Mouse (Mus musculus) midbrain, embryonic 15.5 days (tissue): ENCODE measurements around the gene Pik3r3. TPM values are rescaled to one million over a fixed set of nuclear protein-coding genes. Genes with fewer than 3 reads are reported as not detected.
A peak's percentile ranks its signal among the peaks of the same experiment; 100 is the strongest.

Source experiments
- ATAC-seq: fragments of 200-750 bp; cut with Nextera tagmentation; replicated peaks from 2 replicates; pipeline ENCODE4 v1.8.0; 2017; ENCODE audit warnings: moderate TSS enrichment
- H3K27ac ChIP-seq: fragments of 300-500 bp; sonication (generic); 2 replicates; pipeline ENCODE4 v1.5.1; 2015; ENCODE audit warnings: mild to moderate bottlenecking, inconsistent platforms
- H3K27me3 ChIP-seq: fragments of 300-500 bp; sonication (generic); replicated peaks from 2 replicates; pipeline ENCODE4 v1.6.1; 2015; ENCODE audit warnings: inconsistent platforms
- H3K36me3 ChIP-seq: fragments of 300-500 bp; sonication (generic); replicated peaks from 2 replicates; pipeline ENCODE4 v1.6.1; 2015; ENCODE audit warnings: inconsistent platforms
- H3K4me1 ChIP-seq: fragments of 300-500 bp; sonication (generic); 2 replicates; pipeline ENCODE4 v1.6.1; 2015; ENCODE audit warnings: inconsistent platforms
- H3K4me2 ChIP-seq: fragments of 300-500 bp; sonication (generic); 2 replicates; pipeline ENCODE4 v1.6.1; 2015; ENCODE audit warnings: inconsistent platforms, mild to moderate bottlenecking, moderate library complexity
- H3K4me3 ChIP-seq: fragments of 300-500 bp; sonication (generic); 2 replicates; pipeline ENCODE4 v1.5.1; 2015; ENCODE audit warnings: mild to moderate bottlenecking, inconsistent platforms
- H3K9ac ChIP-seq: fragments of 300-500 bp; sonication (generic); 2 replicates; pipeline ENCODE4 v1.6.1; 2015; ENCODE audit warnings: mild to moderate bottlenecking, inconsistent platforms
- H3K9me3 ChIP-seq: fragments of 300-500 bp; sonication (generic); 2 replicates; pipeline ENCODE4 v1.6.1; 2016; ENCODE audit warnings: inconsistent platforms
- WGBS: fragments of 180-500 bp; shearing (Covaris S2); methylation state at CpG from one replicate; pipeline ENCODE4 v1.1.7; 2015; ENCODE audit warnings: mixed read lengths; 5-methylcytosine and 5-hydroxymethylcytosine counted together
- polyA plus RNA-seq: library from polyadenylated mRNA; unstranded; fragments of >200 nt; fragmentation: Nextera tagmentation; extraction: Ambion mirVana; gene quantifications from 2 replicates; pipeline ENCODE4 v1.2.1, GENCODE M21; 2015

Gene Pik3r3
- polyA plus RNA-seq = 81.1 and 89.7 TPM in 2 replicates

DNA sequence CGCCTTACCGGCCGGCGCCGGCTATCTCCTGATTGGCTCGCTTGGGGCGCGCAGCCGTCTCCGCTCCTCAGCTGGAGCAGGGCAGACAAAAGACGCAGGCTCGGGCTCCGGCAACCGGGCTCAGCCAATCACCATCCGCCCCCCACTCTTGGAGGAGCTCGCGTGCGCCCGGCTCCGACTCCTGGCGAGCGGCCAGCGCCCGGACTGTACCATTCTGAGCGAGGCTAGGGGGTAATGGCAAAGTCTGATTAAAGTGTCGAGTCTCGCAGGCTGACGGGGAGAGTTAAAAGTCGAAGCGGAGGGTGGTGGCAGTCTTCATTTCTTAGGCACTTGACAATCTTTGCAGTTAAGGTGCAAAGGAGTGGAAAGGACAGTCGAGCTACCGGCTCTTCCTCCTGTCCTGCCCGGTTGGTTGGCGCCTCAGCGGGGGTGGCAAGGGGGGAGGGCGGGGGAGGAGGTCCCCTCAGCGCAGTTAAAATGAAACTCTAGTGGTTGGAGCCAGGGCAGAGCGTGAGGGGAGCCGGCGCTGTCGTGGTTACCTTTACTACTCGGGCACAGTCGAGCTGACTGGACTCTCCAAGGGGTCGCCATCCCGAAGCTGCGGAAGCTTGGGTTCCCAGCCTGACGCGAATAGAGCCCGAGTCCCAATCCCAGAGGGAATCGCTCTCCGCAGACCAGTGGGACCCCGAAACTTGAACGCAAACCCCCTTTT, at the start of gene Pik3r3:
Gene Pik3r3, plus strand, starts transcription at position 479 of the 712 bp plus-strand sequence.
- peak within 1 kb of the TSS; percentile 100 for H3K27ac ChIP-seq
- no peaks in the 10 kb centered on the region for H3K36me3 ChIP-seq
- peak within 1 kb of the TSS; percentile 88 for H3K4me3 ChIP-seq
- WGBS = under 1% methylated on average over 52 of the region's 53 CpGs
- ATAC-seq = peak; percentile 99
- peak within 1 kb of the TSS; percentile 95 for H3K9ac ChIP-seq
- H3K27me3 ChIP-seq = no peaks in the 10 kb centered on the region
- H3K4me1 ChIP-seq = peaks cover 11% of the 10 kb centered on the region
- no peaks in the 10 kb centered on the region for H3K9me3 ChIP-seq
- H3K4me2 ChIP-seq = peak within 1 kb of the TSS; percentile 59

DNA sequence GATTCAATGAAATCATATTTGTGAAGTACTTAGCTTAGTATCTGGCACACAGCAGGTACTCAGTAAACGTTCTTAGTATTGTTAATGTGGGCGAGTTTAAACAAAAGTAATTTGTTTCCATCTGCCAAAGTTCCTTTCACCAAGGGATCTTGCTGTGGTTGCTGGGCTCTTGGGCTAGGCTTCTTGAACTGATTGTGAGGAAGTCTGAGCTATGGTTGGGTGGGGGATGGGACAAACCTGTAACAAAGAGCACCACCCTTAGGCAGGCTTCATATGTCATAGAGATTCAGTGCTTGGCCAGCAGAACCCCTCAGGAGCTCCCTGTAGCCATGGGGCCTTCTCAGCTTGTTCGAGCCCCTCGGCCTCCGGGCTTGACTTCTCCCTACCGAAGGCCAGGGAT, 48.3 kb upstream of the Pik3r3 start, which contains the start of the genes 1700042G07Rik and Gm49337:
Gene 1700042G07Rik, plus strand, starts transcription at position 301 of the 400 bp plus-strand sequence.
Gene Gm49337, plus strand, starts transcription at position 313 of the 400 bp plus-strand sequence.
- Histone ChIP-seq H3K36me3 (no peaks in the 10 kb centered on the region), H3K4me2 (no peak within 1 kb of the TSS), H3K27ac (no peak within 1 kb of the TSS), H3K27me3 (no peaks in the 10 kb centered on the region), H3K9me3 (no peaks in the 10 kb centered on the region), H3K4me1 (peaks cover 18% of the 10 kb centered on the region), H3K4me3 (no peak within 1 kb of the TSS), H3K9ac (no peak within 1 kb of the TSS)
- WGBS = 87% methylated on average over 6 of the region's 6 CpGs
- ATAC-seq = no peak

GRCm38 (mm10) chr4:116173752-116174151, 47.7 kb upstream of the Pik3r3 start:
- ATAC-seq = no peak
- no peaks in the 10 kb centered on the region for H3K9me3 ChIP-seq
- no peak overlapping the region for H3K4me3 ChIP-seq
- no peak overlapping the region for H3K4me2 ChIP-seq
- 97% methylated on average over 4 of the region's 4 CpGs for WGBS
- H3K36me3 ChIP-seq = no peaks in the 10 kb centered on the region
- H3K27ac ChIP-seq = no peak overlapping the region
- H3K27me3 ChIP-seq = no peaks in the 10 kb centered on the region
- H3K9ac ChIP-seq = no peak overlapping the region
- H3K4me1 ChIP-seq = peaks cover 18% of the 10 kb centered on the region

DNA sequence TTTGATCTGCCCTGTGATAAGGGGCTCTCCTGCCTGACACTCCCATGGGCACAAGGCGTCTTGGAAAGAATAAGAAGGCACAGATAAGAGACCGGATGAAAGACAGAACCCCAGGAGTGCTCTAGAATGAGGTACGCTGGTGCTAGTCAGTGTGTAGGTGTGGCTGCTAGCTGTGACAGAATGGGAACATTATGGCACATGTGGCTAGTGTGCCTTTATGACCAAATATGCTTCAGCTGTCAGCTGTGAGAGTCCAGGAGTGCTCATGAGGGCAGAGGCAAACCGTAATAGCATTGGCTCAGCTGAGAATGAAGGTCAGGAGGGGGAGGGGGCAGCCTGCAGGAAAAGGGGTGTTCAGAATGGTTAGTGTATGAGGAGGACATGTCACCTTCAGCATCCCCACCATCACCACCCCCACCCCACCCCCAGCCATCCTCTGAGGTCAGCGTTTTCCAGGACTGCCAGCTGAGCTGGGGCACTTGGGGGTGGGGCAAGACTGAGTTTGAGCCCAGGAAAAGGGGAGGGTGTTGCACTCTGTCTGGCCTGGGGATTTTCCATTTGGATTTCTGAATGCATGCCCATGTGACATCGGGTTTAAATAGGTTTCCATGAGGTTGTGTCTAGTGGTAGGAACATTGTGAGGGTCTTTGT, 46.8 kb upstream of the Pik3r3 start:
- 40% methylated on average over 6 of the region's 6 CpGs for WGBS
- no peak overlapping the region for H3K27ac ChIP-seq
- ATAC-seq = no peak

DNA sequence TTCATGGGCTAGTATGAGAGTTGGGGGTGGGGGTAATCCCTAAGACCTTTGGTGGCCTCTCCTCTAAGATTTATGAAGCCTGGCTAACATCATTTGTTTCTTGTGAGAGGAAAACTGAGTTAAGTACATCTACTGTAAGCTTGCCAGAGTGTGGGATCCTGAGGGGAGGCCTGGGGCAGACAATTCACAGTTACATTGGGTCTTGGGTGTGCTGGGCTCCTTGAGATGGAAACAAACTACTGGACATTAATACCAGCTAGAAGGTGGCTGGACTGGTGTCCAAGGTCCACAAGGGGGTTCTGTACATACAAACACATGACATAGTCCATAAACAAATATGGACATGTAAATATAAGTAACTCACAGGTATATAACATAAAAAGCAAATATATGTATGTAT, 46.3 kb upstream of the Pik3r3 start:
- H3K4me1 ChIP-seq = peaks cover 18% of the 10 kb centered on the region
- no peaks in the 10 kb centered on the region for H3K9me3 ChIP-seq
- no peak overlapping the region for H3K27ac ChIP-seq
- no peak overlapping the region for H3K4me3 ChIP-seq
- no peak overlapping the region for H3K9ac ChIP-seq
- no peaks in the 10 kb centered on the region for H3K36me3 ChIP-seq
- no peaks in the 10 kb centered on the region for H3K27me3 ChIP-seq
- no peak for ATAC-seq
- no peak overlapping the region for H3K4me2 ChIP-seq

More for the DNA sequence above, 46.8 kb upstream of the Pik3r3 start:
- no peak overlapping the region for H3K9ac ChIP-seq
- H3K4me3 ChIP-seq = no peak overlapping the region
- no peaks in the 10 kb centered on the region for H3K27me3 ChIP-seq
- peaks cover 18% of the 10 kb centered on the region for H3K4me1 ChIP-seq
- no peaks in the 10 kb centered on the region for H3K9me3 ChIP-seq
- no peaks in the 10 kb centered on the region for H3K36me3 ChIP-seq
- no peak overlapping the region for H3K4me2 ChIP-seq

DNA sequence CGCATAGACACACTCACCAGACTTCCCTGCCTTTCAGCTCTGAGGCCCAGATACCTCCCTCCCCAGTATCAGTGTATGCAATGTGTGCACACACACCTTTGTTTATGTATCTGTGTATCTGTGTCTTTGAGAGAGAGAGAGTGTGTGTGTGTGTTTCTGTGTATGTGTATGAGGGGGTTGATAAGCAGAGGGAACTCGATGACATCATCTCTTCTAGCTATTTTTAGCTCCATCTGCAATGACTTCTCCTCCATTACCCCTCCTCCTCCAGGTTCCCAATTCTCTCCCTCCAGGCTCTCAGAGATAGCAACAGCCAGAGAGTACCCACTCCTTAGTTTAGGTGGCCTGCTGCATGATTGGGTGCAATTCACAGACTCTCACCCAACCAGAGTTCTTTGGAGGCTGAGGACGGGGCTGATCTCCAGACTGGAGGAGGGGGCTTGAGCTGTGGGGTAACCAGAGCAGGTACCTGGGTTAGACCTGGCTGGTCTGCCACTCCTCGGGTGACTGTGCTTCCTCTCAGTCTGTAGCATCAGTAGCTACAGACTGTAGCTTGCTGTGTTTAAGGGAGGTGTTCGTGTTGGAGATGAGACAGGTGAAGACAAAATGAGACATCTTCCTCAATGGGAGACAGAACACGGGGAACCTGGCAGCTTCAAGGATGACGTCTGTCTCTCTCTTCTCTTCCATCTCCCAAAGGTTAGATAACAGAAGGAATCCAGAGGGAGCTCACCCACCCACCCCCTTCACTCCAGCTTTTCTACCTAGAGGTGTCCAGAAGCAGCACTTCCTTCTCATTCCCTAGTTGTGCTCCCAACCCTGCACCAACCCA, 45.5 kb upstream of the Pik3r3 start:
- Histone ChIP-seq H3K9me3 (no peaks in the 10 kb centered on the region), H3K9ac (no peak overlapping the region), H3K27ac (peak overlapping the region; percentile 26; the same call in 1 of the 2 replicates), H3K27me3 (no peaks in the 10 kb centered on the region), H3K4me3 (no peak overlapping the region), H3K4me1 (peaks cover 18% of the 10 kb centered on the region), H3K36me3 (no peaks in the 10 kb centered on the region), H3K4me2 (peak overlapping the region; percentile 31; the same call in 1 of the 2 replicates)
- ATAC-seq = peak; percentile 57
- WGBS = 74% methylated on average over 7 of the region's 7 CpGs

DNA sequence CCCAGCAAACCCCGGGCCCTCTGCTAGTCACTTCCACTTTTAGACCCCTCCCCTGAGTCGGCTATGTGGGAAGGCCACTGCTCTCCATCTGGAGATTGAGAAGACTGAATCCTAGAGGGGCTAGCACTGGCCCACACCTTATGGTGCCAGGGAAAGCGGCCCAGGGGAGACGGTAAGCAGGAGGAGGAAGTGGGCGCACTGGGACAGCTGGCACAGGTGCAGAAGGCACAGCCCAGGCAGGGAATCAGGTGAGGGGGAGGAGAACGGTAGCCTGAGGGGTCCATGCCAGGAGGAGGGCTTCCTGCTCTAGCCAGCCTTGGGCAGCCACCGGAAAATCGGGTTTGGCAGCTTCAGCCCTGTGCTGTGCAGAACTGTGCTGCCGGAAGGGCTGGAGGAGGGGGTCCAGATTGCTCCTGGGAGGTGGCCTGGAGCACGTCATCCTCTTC, 44.9 kb upstream of the Pik3r3 start:
- Histone ChIP-seq H3K9me3 (no peaks in the 10 kb centered on the region), H3K4me1 (peaks cover 18% of the 10 kb centered on the region), H3K36me3 (no peaks in the 10 kb centered on the region), H3K27me3 (no peaks in the 10 kb centered on the region), H3K4me3 (no peak overlapping the region), H3K27ac (0 out of 2 replicates have a peak overlapping the region, but pooled peaks have one; percentile 10), H3K4me2 (peak overlapping the region; percentile 31), H3K9ac (no peak overlapping the region)
- WGBS = 23% methylated on average over 9 of the region's 10 CpGs
- peak; percentile 80 for ATAC-seq

DNA sequence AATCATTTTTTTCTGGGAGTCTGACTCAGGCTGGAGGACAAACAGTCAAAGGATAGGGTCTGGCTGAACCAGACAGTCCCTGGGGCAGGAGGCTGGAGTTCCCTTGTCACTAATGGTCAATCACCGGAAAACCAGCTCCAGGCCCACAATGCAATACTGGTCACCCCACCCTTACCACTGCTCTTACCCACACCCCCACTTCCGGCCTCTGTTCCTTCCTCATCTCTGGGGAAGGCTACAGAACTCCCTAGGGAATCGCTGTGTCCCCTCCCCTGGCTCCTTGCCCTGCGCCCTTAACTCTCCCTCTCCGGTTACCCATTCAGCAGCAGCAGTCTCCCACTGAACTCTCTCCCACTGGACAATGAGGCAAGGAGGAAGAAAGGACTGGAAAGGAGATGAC, 44.3 kb upstream of the Pik3r3 start:
- Histone ChIP-seq H3K9ac (no peak overlapping the region), H3K36me3 (no peaks in the 10 kb centered on the region), H3K27ac (no peak overlapping the region), H3K27me3 (no peaks in the 10 kb centered on the region), H3K4me1 (peaks cover 18% of the 10 kb centered on the region), H3K9me3 (no peaks in the 10 kb centered on the region), H3K4me3 (no peak overlapping the region), H3K4me2 (peak overlapping the region; percentile 31; the same call in 1 of the 2 replicates)
- 26% methylated on average over 5 of the region's 5 CpGs for WGBS
- ATAC-seq = no peak

GRCm38 (mm10) chr4:116182079-116182478, 39.3 kb upstream of the Pik3r3 start:
- no peak for ATAC-seq
- 31% methylated on average over 3 of the region's 3 CpGs for WGBS
- no peak overlapping the region for H3K4me2 ChIP-seq
- H3K36me3 ChIP-seq = no peaks in the 10 kb centered on the region
- H3K9me3 ChIP-seq = no peaks in the 10 kb centered on the region
- H3K27ac ChIP-seq = no peak overlapping the region
- no peak overlapping the region for H3K9ac ChIP-seq
- H3K4me1 ChIP-seq = peaks cover 7% of the 10 kb centered on the region
- no peaks in the 10 kb centered on the region for H3K27me3 ChIP-seq
- H3K4me3 ChIP-seq = no peak overlapping the region

GRCm38 (mm10) chr4:116182745-116183144, 38.7 kb upstream of the Pik3r3 start:
- Histone ChIP-seq H3K9me3 (no peaks in the 10 kb centered on the region), H3K4me3 (peak overlapping the region; percentile 15), H3K4me2 (peak overlapping the region; percentile 41), H3K9ac (no peak overlapping the region), H3K36me3 (no peaks in the 10 kb centered on the region), H3K27ac (peak overlapping the region; percentile 48; the same call in 1 of the 2 replicates), H3K4me1 (peaks cover 7% of the 10 kb centered on the region), H3K27me3 (no peaks in the 10 kb centered on the region)
- 1% methylated on average over 12 of the region's 12 CpGs for WGBS
- ATAC-seq = no peak

DNA sequence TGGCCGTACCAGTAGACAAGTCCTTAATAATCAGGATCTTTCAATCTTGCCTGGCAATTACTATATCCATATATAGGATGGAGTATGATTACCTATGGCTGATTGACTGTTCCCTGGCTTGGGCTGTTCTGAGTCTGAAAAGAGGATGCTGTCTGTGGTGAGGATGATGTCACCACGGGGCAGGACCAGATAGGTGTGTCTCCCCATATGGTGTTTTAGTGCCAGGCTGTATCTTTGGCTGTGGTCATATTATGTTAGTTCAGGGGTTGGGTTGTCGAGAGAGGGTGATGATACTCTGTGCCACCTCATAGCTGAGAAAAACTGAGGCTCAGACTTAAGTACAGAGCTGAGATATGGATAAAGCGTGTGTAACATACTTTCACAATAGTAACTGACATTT, 36.3 kb upstream of the Pik3r3 start:
- no peaks in the 10 kb centered on the region for H3K36me3 ChIP-seq
- no peaks in the 10 kb centered on the region for H3K27me3 ChIP-seq
- no peak overlapping the region for H3K4me2 ChIP-seq
- H3K4me1 ChIP-seq = peaks cover 7% of the 10 kb centered on the region
- H3K9me3 ChIP-seq = no peaks in the 10 kb centered on the region
- H3K27ac ChIP-seq = no peak overlapping the region
- no peak overlapping the region for H3K9ac ChIP-seq
- WGBS = 91% methylated on average over 4 of the region's 4 CpGs
- no peak overlapping the region for H3K4me3 ChIP-seq
- no peak for ATAC-seq

DNA sequence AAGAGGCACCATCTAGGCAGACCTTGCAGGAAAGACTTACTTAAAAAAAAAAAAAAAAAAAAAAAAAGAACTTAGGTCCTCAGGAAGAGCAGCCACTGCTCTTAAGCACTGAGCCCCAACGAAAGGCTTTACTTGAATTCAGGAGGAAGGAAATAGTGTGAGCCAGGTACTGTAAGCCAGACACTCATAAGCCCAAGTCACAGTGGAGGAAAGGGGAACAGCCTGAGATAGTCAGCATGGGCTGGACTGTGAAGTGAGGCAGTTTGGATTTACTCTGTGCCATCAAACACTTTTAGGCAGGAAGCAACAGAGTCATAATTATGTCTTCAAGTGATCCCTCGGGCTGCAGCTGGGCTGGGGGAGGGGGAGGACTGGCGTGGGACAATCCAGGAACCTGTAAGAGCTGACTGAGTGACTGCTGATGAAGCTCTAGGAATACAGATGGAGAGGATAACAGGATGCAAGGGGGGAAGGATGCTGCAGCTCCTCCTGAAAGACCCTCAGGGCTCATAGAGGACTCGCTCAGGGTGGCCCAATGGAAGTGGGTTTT, 29.1 kb upstream of the Pik3r3 start:
- 79% methylated on average over 4 of the region's 4 CpGs for WGBS

More for the DNA sequence above, 29.1 kb upstream of the Pik3r3 start:
- H3K27ac ChIP-seq = no peak overlapping the region
- H3K9ac ChIP-seq = no peak overlapping the region
- no peak for ATAC-seq
- H3K36me3 ChIP-seq = no peaks in the 10 kb centered on the region
- H3K4me3 ChIP-seq = no peak overlapping the region
- no peaks in the 10 kb centered on the region for H3K4me1 ChIP-seq
- H3K4me2 ChIP-seq = no peak overlapping the region
- no peaks in the 10 kb centered on the region for H3K9me3 ChIP-seq
- H3K27me3 ChIP-seq = no peaks in the 10 kb centered on the region
